Mouse (Mus musculus): ENCODE results near the gene Samd4. TPM values are rescaled to one million over a fixed set of nuclear protein-coding genes. Genes with fewer than 3 reads are reported as not detected.

The Samd4 gene
- polyA plus RNA-seq (2012; rRNA removed), result 15.5 and 19.0 TPM in 2 replicates

DNA sequence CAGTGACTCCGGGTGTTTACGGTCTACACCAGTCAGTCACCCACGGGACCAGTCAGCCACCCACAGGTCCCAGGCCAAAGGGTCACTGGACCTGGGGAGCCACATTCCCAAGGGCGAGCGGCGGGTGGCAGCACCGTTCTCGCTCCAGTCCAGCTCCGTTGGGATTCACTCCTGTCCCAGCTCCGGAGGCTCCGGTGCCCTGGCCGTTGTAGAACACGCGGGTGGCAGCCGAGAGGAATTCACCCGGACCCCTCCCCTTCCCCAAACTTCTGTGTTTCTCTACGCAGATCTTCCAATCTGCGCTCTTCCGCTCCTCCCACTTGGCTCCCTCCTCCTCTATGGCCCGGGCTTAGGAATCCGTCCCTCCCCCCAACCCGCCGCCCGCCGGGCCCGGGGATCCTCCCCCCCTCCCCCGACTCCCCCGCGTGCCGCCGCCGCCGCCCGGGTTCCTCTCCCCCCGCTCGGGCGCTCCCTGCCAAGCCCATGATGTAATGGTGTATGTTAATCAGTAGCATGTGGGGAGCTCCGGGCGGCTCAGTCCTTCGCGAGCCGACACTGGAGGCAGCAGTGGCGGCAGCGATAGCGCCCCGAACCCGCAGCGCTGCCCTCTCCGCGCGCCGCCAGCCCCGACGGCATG is at the start of gene Samd4:
Gene Samd4 (plus strand): TSS at position 424 of the 637 bp plus-strand sequence.

Other genes with a start within 250 kb of the Samd4 start
- 1.8 and 2.1 TPM in 2 replicates for gene Cdkn3, start 122.3 kb upstream of the Samd4 start, polyA plus RNA-seq (2012; rRNA removed)
- gene Cnih1, start 94.4 kb upstream of the Samd4 start, polyA plus RNA-seq (2012; rRNA removed), result 66.7 and 97.1 TPM in 2 replicates
- gene Gmfb, start 60.6 kb upstream of the Samd4 start, polyA plus RNA-seq (2012; rRNA removed), result 4.9 and 5.2 TPM in 2 replicates
- 10.8 and 11.5 TPM in 2 replicates for gene Cgrrf1, start 50.7 kb upstream of the Samd4 start, polyA plus RNA-seq (2012; rRNA removed)